Mouse (Mus musculus) brain, embryonic 14.5 days (tissue): ENCODE data around the gene Cdsn. TPM values are rescaled to one million over a fixed set of nuclear protein-coding genes. Genes with fewer than 3 reads are reported as not detected.
A peak's percentile ranks its signal among the peaks of the same experiment; 100 is the strongest.

Experiments used
- DNase-seq: peaks from one replicate; pipeline ENCODE4 v3.0.0-alpha.2; 2011; ENCODE audit warnings: low read depth
- CTCF ChIP-seq: fragments of 200-500 bp; IDR thresholded peaks from 2 replicates; pipeline ENCODE4 v1.5.1; 2012; ENCODE audit warnings: inconsistent platforms, mild to moderate bottlenecking, moderate library complexity, borderline replicate concordance; ENCODE audit not compliant: insufficient read depth, insufficient read length; ENCODE audit errors: extremely low read depth
- POLR2A ChIP-seq: fragments of 200-500 bp; IDR thresholded peaks from 2 replicates; pipeline ENCODE4 v1.6.1; 2012; ENCODE audit warnings: mild to moderate bottlenecking, inconsistent platforms, borderline replicate concordance; ENCODE audit not compliant: poor library complexity, insufficient read depth, insufficient read length, severe bottlenecking; ENCODE audit errors: extremely low read depth
- polyA plus RNA-seq: library from polyadenylated mRNA; depleted of rRNA; stranded (reverse); fragments of >200 nt; gene quantifications from 2 replicates; pipeline ENCODE4 v1.2.3, GENCODE M21; 2012

The Cdsn gene
- polyA plus RNA-seq, 1 experiment: 0.18 TPM

- TF ChIP-seq POLR2A (no peak), CTCF (no peak)
- DNase-seq: peak; percentile 66
These were observed 35.9 kb upstream of the Cdsn start for GRCm38 (mm10) chr17:35515911-35516640.

- TF ChIP-seq CTCF (peak; percentile 4; the same call in 1 of the 2 replicates), POLR2A (no peak)
- DNase-seq: peak; percentile 99
These were observed 35.1 kb upstream of the Cdsn start, which contains the start of the genes Tcf19 and Cchcr1 for GRCm38 (mm10) chr17:35516652-35517500. Gene Tcf19, minus strand, starts transcription at chr17:35516824. Gene Cchcr1, plus strand, starts transcription at chr17:35517100.

DNA sequence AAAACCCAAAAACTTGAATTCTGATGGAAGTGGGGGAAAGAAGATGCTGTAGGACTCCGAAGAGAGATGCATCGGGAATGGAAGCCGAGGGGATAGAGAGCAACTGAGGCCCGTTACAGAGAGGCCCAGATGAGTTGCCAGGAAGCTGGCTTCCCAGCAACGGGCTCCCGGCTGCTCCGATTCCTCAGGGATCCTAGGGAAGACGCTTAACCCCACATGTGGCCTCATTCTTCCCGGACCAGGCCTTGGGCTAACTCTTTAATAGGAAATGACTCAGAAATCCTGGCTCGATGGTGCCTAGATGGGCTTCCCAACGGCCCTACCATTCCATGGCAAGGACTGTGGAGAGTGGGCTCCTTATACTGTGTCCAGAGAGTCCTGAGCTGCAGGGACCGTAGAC, 34.4 kb upstream of the Cdsn start:
- no peak for TF ChIP-seq POLR2A
- no peak for TF ChIP-seq CTCF
- no peak for DNase-seq

DNA sequence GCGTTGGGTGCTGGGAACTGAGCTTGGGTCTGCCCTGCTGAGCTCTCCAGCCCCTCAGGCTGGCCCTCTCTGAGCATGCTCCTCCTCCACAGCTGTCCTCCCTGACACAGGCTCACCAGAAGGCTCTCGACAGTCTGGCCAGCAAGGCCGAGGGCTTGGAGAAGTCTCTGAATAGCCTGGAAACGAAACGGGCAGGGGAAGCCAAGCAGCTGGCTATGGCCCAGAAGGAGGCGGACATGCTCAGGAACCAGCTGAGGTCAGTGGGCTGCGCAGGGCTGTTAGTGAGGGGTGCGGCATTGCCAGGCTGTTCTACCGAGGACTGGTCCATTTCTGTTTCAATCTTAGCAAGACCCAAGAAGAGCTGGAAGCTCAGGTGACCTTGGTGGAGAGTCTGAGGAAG, 27.6 kb upstream of the Cdsn start:
- DNase-seq: no peak

GRCm38 (mm10) chr17:35526644-35527043, 25.3 kb upstream of the Cdsn start:
- TF ChIP-seq POLR2A (no peak), CTCF (no peak)

More for the DNA sequence above, 27.6 kb upstream of the Cdsn start:
- TF ChIP-seq CTCF (no peak), POLR2A (no peak)

GRCm38 (mm10) chr17:35532360-35532759, 19.6 kb upstream of the Cdsn start:
- DNase-seq: no peak

More at GRCm38 (mm10) chr17:35526644-35527043, 25.3 kb upstream of the Cdsn start:
- DNase-seq: no peak

GRCm38 (mm10) chr17:35532901-35533300, 19.0 kb upstream of the Cdsn start, which contains the start of gene Psors1c2:
Gene Psors1c2, plus strand, starts transcription at chr17:35533201.
- no peak for DNase-seq
- TF ChIP-seq CTCF (no peak), POLR2A (no peak)

More at GRCm38 (mm10) chr17:35532360-35532759, 19.6 kb upstream of the Cdsn start:
- no peak for TF ChIP-seq POLR2A
- no peak for TF ChIP-seq CTCF

DNA sequence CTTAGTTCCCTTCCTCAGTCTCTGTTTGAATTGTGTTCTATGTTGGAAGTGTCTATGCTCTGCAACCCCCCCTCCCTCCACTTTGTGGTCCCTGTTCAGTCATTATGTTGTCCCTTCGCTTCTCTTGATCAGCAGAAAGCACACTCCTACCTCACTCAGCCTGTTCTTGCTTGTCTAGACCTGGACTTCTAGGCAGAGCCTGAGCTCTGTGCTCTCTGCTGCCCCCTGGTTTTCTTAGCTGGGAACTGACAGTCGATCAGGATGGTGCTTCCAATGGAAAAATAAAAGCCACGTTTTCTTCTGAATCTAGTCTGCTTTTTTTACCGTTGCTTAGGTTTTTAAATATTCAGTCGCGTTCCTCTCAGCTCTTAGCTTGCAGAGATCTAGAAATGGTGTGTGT, 17.6 kb upstream of the Cdsn start:
- peak; percentile 83 for DNase-seq
- TF ChIP-seq CTCF (peak; percentile 90), POLR2A (no peak)

- DNase-seq: no peak
- TF ChIP-seq CTCF (no peak), POLR2A (no peak)
These were observed 14.5 kb upstream of the Cdsn start for GRCm38 (mm10) chr17:35537421-35537820.

- TF ChIP-seq CTCF (no peak), POLR2A (no peak)
- DNase-seq: no peak
These were observed 13.5 kb upstream of the Cdsn start for GRCm38 (mm10) chr17:35538476-35538875.

- no peak for DNase-seq
- TF ChIP-seq CTCF (no peak), POLR2A (no peak)
These were observed 12.4 kb upstream of the Cdsn start for GRCm38 (mm10) chr17:35539540-35539939.

GRCm38 (mm10) chr17:35542761-35543411, 9.0 kb upstream of the Cdsn start:
- TF ChIP-seq POLR2A (no peak), CTCF (no peak)
- peak; percentile 11 for DNase-seq
